Mouse (Mus musculus): Measurements from ENCODE around the gene Ptma.
A peak's percentile ranks its signal among the peaks of the same experiment; 100 is the strongest.
"Not testable (repeated sequence)": the region's sequence is repeated elsewhere in the genome, so short reads cannot be mapped to it uniquely, and the experiment has no call there.

The Ptma gene

DNA sequence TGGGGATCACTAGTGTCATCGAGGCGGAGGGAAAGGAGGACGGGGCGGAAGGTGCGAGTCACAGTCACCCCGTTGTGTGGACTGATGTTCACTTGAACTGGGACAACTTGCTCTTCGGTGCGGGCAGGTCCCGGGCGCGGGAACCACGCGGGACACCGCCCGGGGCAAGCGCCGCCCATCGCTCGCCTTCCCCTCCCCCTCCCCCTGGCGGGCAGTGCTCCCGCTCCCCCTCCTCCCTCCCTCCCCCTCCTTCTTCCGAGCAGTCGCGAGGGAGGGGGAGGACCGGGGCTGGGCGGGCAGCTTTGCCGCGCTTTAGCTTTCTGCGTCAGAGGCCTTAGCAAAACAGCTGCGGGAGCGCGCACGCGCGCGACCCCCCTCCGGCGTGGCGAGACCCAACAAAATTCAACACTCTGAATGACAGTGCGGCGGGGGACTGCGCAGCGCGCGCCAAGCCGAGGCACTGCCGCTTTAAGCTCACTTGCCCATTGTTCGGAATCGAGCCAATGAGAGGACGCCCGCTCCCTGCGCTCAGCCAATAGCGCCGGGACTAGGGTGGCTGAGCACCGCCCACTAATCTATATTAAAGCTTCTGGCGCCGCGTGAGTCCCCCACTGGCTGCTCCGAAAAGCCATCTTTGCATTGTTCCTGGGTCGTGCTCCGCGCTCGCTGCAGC lies at the start of gene Ptma:
TSS of gene Ptma (plus strand) at position 611 of the 673 bp plus-strand sequence.
- DNase-seq (ENCODE audit: low spot score): peak; percentile 93

DNA sequence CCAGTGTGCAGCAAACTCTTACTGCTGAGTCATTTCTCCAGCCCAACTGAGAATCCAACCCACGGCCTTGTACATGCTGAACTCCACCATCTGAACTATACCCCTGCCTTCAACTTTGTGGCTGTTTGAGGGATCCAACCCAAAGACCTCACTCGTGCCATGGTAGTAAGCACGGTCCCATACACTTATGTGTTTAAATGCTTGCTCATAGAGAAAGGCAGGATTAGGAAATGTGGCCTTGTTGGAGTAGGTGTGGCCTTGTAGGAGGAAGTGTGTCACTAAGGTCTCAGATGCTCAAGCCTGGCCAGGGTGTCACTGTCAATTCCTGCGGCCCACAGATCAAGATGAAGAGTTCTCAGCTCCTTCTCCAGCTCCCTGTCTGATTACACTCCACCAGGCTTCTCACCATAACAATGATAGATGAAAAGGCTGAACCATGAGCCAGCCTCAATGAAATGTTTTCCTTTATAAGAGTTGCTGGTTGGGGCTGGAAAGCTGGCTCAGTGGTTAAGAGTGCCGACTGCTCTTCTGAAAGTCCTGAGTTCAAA lies 48.7 kb upstream of the Ptma start:
- DNase-seq (ENCODE audit: low spot score): no peak

DNA sequence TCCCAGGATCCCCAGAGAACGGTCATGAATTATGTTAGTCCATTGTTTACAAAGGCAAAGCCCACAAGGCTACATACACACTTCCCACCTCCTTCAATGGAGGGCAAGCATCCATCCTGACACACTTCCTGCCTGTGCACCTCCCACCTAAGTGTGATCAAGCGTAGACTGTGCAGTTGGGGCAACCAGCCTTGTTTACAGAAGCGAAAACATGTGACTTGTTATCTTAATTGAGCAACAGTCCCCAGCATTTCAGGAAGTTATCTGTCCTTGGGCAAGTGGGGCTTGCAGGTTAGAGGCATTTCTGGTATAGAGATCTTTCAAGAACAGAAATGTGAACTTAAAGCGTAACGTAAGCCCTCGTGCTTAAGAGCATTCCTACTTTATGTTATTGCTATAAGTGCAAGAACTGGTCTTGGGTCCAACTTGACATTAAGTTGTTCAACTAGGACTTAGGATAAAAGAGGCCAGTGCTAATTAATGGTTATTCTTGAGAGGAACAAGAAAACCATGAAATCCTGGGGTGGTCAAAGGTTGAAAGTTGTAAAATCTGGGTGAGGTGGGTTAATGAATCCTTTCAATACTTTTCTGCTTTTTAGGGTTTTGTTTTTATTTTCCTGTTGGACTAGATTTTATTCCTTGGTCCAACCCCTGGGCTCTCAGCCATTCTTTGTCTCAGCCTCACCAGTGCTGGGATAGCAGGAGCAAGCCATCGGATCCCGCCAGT lies 47.3 kb upstream of the Ptma start:
- DNase-seq (ENCODE audit: low spot score): peak; percentile 48

DNA sequence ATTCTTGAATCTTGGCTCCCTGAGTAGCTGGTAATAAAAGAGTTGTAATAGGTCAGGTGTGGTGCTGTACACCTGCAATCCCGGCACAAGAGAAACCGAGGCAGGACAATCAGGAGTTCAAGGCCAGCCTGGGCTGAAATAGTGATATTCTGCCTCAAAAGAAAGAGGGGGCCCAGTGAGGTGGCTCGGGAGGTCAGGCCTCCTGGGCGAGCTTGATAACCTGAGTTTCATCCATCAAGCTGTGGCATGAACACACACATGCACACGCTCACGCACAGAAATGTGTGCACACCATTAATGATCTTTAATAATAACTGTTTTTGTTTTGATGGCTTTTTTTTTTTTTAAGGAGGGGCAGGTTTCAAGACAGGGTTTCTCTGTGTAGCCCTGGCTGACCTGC lies 46.2 kb upstream of the Ptma start:
- no peak for DNase-seq (ENCODE audit: low spot score)

DNA sequence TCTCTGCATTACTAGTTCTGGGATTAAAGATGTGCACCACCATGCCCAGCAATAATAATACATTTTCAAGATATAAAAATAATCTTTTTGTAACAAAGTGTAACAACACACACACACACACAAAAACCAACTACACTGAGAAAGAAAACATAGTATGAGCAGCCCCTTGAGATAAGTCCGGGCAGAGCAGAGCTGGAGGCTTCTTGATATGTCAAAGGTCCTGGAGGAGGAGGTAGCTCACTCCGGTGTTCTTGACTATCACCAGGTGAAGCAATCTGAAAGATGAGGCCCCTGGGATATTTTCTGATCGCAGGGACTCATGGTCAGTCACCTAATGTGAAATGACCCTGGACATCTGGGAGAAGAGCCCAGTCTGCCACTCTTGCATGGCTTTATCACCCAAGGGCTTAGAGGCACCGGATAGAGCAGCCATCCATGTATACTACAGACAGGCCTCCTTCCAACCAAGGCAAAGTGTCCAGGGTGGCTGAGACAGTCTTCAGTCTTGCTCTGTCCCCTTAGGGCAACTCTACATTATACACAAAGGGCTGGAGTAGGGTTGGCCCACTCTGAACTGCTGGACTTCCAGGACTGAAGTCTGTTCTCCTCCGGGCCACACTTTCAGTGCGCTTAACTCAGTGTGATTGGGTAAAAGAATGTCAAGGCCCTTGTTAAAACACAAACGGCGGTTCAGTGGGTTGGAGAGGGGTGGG lies 45.6 kb upstream of the Ptma start:
- DNase-seq (ENCODE audit: low spot score): no peak

DNA sequence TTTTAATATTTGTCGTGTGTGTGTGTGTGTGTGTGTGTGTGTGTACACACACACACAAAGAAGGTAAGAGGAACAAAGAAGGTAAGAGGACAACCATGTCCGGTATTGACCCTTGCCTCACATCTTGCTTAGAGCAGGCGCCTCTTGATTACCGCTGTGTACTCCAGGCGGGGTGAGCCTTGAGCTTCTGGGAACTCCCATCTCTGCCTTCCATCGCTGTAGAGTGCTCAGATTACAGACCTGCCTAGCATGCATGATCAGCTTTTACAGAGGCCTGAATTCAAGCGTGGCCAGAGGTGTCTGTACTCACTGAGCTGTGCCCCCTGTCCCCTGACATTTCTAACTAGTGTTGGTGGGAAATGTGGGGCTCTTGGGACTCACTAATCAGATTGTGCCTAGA lies 45.1 kb upstream of the Ptma start:
- no peak for DNase-seq (ENCODE audit: low spot score)

DNA sequence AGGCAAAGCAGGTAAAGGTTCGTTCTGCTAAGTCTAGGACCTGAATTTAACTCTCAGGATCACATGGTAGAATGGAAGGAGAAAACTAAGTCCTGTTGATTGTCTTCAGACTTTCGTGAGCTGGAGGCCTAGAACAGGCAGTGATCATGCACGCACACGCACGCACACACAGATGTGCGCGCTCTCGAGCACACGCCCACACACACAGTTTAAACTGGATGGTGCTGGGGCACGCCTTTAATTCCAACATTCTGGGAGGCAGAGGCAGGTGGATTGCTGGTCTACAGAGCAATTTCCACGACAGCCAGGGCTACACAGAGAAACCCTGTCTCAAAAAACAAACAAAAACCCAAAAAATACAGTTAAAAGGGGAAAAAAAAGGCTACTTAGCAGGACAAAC lies 44.2 kb upstream of the Ptma start:
- no peak for DNase-seq (ENCODE audit: low spot score)

DNA sequence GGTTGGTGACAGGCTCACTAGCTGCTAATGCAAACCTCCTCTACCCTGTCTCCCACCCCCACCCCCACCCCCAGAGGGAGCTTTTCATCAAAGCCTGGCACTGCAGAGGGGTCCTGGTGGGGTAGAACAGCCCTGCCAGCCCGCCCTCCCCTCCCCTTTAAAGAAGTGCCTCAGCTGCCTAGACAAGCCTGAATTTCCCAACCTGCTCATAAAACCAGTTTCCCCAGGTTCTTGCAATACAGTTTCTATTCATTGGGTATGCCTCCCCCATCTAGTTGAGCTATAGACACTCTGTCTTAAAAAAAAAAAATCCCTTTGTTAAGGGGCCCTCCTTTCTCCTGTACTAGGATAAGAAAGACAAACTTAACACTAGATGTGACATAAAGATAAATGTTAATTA lies 43.8 kb upstream of the Ptma start:
- DNase-seq (ENCODE audit: low spot score): no peak

DNA sequence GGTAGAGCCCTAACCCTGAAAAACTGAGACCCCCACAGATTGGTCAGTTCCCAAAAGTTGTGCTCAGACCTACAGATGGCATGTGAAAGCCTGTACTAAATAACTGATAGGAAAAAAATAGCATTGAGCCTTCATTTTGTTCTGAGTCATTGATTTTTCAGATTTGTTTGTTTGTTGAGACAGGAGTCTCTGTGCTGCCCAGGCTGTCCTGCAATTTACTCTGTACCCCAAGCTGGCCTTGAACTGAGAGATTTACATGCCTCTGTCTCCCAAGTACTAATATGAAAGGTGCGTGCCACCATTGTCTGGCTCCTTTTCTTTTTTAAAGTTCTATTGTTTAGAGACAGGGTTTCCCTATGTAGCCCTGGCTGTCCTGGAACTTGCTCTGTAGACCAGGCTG lies 41.2 kb upstream of the Ptma start:
- DNase-seq (ENCODE audit: low spot score): no peak

DNA sequence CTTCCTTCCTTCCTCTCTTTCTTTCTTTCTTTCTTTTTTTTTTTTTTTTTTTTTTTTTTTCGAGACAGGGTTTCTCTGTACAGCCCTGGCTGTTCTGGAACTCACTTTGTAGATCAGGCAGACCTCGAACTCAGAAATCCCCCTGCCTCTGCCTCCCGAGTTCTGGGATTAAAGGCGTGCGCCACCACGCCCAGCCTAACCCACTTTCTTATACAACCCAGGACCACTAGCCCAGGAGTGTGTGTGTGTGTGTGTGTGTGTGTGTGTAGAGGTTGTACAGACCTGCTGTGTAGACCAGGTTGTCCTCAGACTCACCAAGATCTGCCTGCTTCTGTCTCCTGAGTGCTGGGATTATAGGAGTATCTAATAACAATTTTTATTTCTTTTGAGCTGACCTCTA lies 40.7 kb upstream of the Ptma start:
- not testable (repeated sequence) for DNase-seq (ENCODE audit: low spot score)

DNA sequence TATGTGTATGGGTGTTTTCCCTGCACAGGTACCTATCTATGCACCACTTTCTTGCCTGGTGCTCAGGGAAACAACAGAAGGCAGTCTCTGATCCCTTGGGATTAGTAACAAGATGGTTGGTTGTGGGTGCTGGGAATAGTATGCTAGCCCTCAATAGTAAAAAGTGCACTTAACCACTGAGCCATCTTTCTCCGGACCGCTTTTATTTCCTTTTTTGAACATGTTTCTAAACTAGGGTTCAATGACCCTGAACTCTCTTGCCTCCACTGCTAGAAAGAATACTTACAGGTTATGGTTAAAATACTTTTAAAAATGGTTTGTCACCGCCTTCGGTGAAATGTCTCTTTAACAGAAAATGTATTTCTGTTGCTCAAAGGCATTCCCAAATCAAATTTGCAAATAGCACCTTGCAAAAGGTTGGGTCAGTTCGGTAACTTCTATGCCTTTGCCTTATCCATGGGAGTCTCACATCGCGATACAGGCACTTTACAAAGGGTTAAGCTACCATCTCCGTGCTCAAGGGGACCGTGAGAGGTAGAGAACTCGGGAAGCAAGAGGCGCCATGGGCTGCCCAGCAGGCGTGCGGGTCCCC lies 39.7 kb upstream of the Ptma start:
- DNase-seq (ENCODE audit: low spot score): no peak

DNA sequence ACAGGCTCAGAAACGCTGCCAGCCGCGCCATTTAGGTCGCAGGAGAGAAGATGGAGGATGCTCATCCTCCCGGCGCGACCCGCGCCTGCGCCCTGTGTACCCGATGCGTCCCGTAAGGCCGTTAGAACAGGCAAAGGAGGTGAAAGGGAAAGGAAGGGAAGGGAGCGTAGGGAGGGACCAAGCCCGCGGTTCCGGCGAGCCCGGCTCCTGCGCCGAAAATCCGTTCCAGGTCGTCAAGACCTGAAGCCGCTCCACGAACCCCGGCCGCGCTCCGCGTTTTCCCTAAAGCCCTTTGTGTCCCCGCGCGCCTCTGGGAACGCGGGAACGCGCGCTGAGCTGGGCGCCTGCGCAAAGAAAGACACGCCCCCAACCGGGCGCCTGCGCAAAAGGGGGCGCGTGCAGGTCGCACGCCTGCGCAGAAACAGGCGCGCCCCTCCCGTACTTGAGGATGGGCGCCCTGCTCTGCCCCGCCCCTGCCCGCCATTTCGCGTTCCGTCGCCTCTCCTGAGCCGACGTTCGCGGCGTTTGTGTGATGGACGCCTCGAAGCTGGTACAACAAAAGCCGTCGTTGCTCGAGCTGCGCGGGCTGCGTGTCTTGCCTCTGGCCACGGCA lies 39.1 kb upstream of the Ptma start:
- DNase-seq (ENCODE audit: low spot score): peak; percentile 99

DNA sequence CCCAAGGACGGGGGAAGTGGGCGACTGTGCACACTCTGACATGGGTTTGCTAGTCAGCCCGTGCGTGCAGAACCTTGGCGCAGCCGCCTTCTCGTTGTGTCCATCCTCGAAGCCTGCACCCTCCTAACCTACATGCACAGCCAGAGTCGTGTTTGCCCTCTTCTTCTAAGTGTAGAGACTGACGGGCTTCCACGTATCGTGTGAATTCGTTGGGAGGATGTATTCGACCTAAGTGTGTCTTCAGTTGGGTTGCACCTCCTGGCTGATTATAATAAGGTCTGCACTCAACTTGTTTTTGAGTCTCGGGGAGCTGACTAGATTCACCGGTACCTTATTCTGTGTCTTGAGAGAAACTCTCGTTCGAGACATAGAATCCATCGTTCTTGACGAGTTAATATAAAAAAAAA lies 38.6 kb upstream of the Ptma start:
- DNase-seq (ENCODE audit: low spot score): no peak

DNA sequence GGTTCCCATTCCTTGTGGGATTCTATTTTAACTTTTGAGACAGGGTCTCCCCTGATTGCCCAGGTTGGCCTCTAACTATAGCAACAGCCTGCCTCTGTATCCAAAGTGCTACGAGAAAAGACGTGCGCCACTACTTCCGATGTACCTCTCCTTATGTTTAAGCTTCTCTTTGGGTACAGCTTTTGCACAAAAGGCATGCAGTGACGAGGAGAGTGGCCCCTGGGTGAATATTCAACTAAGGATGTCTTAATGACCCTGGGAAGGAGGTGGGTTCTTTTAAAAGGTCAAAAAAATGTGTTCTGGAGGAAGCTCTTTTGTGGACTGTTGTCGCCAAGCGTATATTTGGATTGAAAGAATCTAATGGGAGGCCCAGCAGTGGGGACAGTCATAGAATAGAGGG lies 38.2 kb upstream of the Ptma start:
- peak; percentile 11 for DNase-seq (ENCODE audit: low spot score)

DNA sequence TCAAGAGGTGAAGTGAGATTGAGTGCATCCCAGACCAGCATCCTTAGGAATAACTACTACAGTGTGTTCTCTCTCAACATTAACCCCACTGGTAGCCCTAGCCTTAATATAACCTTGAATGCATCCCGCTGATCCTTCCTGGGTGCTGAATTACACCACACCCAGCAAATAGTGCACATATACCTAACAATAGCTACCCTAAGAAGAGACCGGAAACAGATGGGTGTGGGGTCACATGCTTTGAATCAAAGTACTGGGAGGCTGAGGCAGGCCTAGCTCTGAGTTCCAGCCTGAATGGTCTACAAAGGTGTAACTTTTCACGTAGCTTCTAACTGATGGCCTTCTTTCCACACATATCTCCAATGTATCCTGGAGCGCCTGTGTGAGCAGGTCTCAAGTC lies 37.8 kb upstream of the Ptma start:
- DNase-seq (ENCODE audit: low spot score): no peak

DNA sequence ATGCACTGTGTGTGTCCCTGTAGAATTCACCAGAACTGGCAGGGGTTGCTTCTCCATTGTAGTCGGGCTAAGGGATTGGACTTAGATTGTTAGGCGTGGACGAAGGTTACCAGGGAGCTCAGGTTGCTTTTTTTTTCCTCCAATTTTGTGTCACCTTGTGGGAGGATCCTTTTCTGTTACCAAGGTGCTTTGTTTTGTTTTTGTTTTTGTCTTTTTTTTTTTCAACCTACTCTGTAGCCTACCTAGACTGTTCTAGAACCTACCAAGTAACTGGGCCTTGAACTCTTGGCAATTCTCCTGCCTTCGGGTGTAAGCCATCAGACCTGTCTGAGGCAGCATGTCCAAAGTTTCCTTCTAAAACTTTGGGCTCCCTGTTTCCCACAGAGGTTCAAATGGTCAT lies 36.6 kb upstream of the Ptma start:
- no peak for DNase-seq (ENCODE audit: low spot score)

DNA sequence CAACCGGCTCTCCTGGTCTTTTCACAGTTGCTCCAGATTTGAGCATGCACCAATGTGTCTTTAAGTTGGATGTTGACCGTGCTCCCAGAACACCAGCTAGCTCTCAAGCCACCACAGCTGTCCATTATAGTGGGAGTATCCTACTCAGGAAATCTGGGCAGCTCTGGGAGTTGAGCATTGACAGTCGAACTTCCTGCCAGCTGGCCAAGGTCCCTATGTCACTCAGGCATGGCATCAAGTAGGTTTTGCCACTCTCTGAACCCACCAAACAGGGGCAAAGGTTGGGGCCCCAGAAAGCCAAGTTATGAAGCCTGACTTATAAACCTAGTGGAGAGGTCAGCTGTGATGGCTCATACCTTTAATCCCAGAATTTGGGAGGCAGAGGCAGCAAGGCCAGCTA lies 35.8 kb upstream of the Ptma start:
- DNase-seq (ENCODE audit: low spot score): no peak

DNA sequence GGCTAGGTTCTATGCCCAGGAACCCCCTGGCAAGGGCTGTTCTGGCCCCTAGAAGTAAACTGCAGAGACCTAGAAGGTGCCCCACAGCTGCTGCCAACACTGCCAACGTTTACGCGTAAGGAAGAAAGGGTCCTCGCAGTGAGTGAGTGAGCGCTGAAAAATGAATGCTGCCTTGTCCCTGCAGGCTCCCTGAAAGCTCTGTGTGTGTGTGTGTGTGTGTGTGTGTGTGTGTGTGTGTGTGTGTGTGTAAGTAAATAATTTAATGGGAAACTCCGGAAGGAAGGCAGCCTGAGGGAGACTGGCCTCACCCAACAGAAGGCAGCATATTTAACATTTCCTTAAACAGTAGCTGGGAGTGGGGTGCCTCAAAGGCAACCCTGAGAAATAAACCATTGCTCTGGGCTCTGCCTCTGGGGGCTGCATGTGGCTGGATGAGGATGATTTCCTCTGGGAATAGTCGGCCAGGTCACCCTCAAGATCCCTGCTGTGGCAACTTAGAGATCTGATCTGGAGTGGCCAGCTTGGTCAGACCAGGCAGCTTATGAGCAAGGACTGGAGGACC lies 34.9 kb upstream of the Ptma start:
- DNase-seq (ENCODE audit: low spot score): no peak

DNA sequence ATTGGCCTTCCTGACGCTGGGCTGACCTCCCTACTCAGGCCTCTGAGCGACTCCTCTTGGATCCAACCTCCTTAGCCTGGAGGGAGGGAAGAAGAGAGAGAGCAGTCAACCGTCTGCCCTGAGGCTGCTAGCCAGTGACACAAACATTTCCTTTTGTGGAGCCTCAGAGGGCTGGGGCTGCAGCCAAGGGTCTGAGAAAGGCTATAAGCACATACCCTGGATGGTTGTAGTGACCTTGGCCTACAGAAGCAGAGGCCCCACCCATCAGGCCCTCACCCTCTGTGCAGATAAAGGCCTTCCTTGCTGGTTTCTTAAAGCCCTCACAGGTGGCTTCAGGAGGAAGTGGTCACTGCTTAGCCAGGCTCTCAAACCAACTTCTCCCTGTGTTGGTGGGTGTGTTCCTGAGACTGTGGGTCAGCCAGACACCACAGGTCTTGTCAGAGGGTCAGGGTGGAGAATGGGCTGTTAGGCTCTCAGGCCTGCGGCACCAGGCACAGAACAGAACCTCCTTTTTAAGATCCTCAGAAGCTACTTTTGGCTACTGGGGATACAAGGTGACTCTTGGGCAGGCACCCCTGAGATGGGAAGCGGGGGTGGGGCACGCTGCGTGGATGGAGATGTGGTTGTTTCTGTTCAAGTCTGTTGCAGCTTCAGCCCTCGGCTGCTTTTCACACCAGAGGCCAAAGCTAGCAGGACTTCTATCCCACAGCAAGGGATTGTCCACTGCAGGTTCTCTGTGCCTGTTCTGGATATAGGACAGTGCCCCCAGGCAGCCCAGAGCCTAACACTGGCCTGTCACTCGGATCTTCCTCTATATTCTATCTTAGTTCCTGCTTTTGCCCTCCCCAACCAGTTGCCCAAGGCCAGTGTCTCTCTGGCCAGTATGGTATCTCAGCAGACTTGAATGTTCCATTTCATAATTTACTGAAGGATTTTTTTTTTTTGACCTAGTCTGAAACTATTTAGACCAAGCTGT lies 34.1 kb upstream of the Ptma start:
- no peak for DNase-seq (ENCODE audit: low spot score)

DNA sequence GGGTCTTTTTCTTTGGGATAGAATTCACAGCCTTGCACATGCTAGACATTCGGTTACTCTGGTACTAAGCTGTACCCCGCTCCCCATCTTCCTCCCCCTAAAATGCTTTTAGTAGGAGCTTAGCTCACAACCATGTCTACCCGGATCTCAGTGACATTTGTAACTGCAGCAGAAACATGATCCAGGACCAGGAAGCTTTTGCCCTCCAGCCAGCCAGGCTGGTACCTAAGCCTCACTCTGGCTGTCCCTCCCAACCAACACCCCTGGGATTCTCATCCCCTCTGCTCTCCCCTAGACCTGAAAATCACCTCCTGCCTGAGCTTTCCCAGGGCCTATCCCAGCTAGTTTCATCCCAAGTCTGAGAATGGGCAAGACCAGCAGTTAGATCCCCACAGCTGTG lies 32.7 kb upstream of the Ptma start:
- DNase-seq (ENCODE audit: low spot score): no peak

DNA sequence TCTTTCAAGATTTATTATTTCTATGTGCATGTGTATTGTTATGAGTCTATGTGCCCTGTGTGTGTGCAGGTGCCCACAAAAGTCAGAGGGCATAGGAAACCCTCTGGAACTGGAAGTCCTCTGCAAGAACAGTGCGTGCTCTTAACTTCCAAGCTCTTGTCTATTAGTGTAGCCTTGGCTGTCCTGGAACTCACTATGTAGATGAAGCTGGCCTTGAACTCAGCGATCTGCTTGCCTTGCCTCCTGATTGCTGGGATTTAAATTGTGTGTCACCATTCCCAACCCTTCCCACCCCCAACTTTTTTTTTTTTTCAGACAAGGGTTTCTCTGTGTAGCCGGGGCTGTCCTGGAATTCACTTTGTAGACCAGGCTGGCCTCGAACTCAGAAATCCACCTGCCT lies 30.2 kb upstream of the Ptma start:
- DNase-seq (ENCODE audit: low spot score): no peak

Measured in spleen, adult 12 weeks (tissue).